Mouse (Mus musculus) kidney, adult 2 months (tissue): Measurements from ENCODE around the gene 2810021J22Rik.

ENCODE experiments used
- CTCF ChIP-seq: fragments of 200-500 bp; conservative IDR thresholded peaks from 2 replicates; pipeline ENCODE4 v1.5.1; 2011; ENCODE audit warnings: low read depth, mild to moderate bottlenecking, control low read depth, low read length, moderate library complexity, mixed read lengths; ENCODE audit not compliant: insufficient read depth, insufficient read length
- POLR2A ChIP-seq: fragments of 200-500 bp; IDR thresholded peaks from one replicate; pipeline ENCODE4 v1.6.1; 2011; ENCODE audit warnings: low read depth, low read length, control low read depth

- TF ChIP-seq POLR2A (no peak), CTCF (no peak)
Observed at GRCm38 (mm10) chr11:58897485-58897884, 30.5 kb downstream of the 2810021J22Rik start.
